Mouse (Mus musculus) subcutaneous adipose tissue, adult 2 months (tissue): ENCODE results near the gene Nrxn2. TPM values are rescaled to one million over a fixed set of nuclear protein-coding genes. Genes with fewer than 3 reads are reported as not detected.

Experiments used
- polyA plus RNA-seq: library from polyadenylated mRNA; depleted of rRNA; stranded (reverse); fragments of >200 nt; gene quantifications from 2 replicates; pipeline ENCODE4 v1.2.3, GENCODE M21; 2012; ENCODE audit warnings: low replicate concordance; rRNA removed

Gene Nrxn2
- 1.3 and 8.7 TPM in 2 replicates for polyA plus RNA-seq

DNA sequence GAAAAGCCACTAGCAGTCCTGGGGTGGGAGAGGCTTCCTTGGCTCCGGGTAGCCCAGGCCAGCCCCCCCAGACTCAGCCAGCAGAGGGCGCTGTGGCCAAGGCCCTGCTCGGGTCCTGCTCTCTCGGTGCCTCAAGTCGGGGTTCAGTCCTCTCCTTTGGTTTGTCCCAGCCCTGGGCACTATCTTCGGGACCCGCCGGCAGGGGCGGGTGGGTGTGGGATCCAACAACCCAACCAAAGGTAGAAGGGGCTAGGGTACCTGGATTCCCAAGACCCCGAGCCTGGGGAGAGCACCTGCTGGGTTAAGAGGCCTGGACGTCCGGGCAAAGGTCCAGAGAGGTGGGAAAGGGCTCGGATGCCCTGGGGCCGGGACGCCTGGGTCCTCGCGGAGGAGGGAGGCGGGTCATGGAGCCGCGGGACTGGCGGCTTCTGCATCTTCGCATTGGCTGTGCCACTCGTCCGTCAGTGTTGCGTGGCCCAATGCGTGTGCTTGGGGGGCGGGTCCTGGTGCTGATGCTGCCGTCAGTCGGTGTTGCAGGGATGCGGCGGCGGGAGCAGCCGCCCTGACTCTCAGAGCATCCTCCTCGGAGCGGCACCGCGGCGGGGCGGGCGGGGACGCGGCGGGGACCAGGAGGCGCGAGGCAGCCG is at the start of gene Nrxn2:
TSS of gene Nrxn2 (plus strand) at position 499 of the 647 bp plus-strand sequence.

DNA sequence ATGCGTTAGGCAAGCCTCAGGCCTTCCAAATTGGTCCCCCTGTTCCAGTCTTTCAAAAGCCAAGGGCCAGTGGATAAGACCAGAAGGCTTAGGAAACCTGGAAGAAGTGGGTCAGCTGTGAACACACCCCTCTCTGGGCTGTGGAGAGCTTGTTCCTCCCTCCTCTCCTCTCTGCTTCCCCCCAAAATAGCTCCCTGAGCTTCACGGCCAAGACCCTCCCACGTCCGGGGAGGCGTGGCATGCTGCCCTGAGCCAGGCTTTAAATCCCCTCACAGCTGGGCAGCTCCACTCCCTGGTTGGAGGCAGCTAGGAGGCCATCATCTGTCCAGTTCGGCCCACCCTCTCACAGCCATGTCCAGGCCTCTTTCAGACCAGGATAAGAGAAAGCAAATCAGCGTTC is 34.4 kb upstream of the Nrxn2 start, which contains the start of gene Pygm:
TSS of gene Pygm (plus strand) at position 272 of the 400 bp plus-strand sequence.

DNA sequence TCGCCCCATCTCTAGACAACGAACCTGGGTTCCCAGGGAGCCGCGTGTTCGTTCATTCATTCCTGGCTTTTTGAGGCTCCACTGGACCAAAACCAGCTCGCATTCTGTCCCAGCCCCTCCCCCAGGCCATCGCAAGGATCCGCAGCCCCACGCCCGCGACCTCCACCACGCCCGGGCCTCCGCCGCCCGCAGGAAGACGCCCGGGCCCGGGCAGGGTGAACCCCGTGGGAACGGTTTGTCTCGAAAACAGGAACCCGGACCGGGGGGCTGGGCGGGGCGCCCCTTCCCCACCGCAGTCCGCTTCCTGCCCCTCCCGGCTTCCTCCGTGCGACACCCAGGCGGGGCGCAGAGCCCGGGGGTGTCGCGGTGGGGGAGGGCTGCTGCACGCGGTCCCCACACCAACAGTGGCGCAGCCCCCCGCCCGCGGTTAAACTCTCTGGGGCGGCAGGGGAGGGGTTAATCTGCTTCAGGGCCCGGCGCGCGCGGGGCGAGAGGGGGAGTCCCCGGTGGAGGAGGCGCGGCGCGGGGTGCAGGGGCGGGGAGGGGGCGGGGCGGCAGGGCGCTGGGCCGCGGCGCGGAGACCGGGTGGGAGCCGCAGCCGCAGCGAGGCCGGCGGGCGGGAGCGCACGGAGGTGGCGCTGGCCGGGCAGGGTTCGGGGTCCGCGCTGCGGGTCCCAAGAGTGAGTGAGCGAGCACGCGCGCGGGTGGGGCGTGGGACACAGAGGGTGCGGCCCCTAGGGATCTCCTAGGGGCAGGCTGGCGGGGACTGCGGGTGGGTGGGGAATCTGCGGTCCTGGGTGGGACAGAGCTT is 19.0 kb upstream of the Nrxn2 start, which contains the start of gene Rasgrp2:
TSS of gene Rasgrp2 (plus strand) at position 56 of the 811 bp plus-strand sequence.

GRCm38 (mm10) chr19:6542367-6543034 is 124.0 kb downstream of the Nrxn2 start, which contains the start of gene Slc22a12:
Gene Slc22a12, minus strand, starts transcription at chr19:6543032.

Other genes with a start within 250 kb of the Nrxn2 start
- 0.26 and 0.46 TPM in 2 replicates for gene Majin, start 234.3 kb upstream of the Nrxn2 start, polyA plus RNA-seq
- 0.63 and 0.66 TPM in 2 replicates for gene Gpha2, start 192.4 kb upstream of the Nrxn2 start, polyA plus RNA-seq
- 90.3 and 103 TPM in 2 replicates for gene Ppp2r5b, start 182.9 kb upstream of the Nrxn2 start, polyA plus RNA-seq
- 38.8 and 43.8 TPM in 2 replicates for gene Atg2a, start 177.1 kb upstream of the Nrxn2 start, polyA plus RNA-seq
- 270 and 315 TPM in 2 replicates for gene Ehd1, start 142.0 kb upstream of the Nrxn2 start, polyA plus RNA-seq
- gene Cdc42bpg, start 112.3 kb upstream of the Nrxn2 start, polyA plus RNA-seq: 10.9 and 14.7 TPM in 2 replicates
- 41.0 and 72.1 TPM in 2 replicates for gene Men1, start 83.8 kb upstream of the Nrxn2 start, polyA plus RNA-seq
- gene Map4k2, start 77.6 kb upstream of the Nrxn2 start, polyA plus RNA-seq: 114 and 147 TPM in 2 replicates
- gene Sf1, start 55.0 kb upstream of the Nrxn2 start, polyA plus RNA-seq: 88.7 and 113 TPM in 2 replicates
- gene Pygm, start 34.3 kb upstream of the Nrxn2 start, polyA plus RNA-seq: 10.8 and 37.9 TPM in 2 replicates
- gene Rasgrp2, start 19.4 kb upstream of the Nrxn2 start, polyA plus RNA-seq: 130 and 352 TPM in 2 replicates
- gene Slc22a12, start 124.3 kb downstream of the Nrxn2 start, polyA plus RNA-seq: not detected in 2 replicates